In the genomic region with DNA sequence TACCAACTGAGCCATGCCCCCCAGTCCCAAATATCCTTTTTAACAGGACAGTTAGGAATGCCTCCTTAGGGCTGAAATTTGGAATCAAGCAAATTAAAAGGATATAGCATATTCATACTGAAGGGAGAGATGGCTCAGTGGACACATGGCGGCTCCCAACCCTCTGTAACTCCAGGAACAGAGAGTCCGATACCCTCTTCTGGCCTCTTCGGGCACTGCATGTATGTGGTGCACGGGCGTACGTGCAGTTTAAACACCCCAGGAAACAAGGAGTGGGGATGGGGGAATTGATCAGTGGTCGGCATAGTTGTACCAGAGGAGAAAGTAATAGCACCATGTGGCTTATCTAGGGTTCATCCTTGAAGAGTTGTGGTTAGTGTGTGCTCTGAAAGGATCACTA, we compare ENCODE assay signal across 9 mouse cellular contexts. TPM values are rescaled to one million over a fixed set of nuclear protein-coding genes. Genes with fewer than 3 reads are reported as not detected.
A peak's percentile ranks its signal among the peaks of the same experiment; 100 is the strongest.
DNase-seq lines count a peak whose midpoint lies in the region; ATAC-seq and TF ChIP-seq lines count a peak whose summit lies in the region.
"Had no signal": no experiment of that assay in that cellular context is flagged by ENCODE, and none has a peak within 500 bp of the region (broad histone marks: within the 10 kb centered on the region; RNA-seq: fewer than 3 reads in every experiment).

No protein-coding gene starts in this region.

- no peak overlapping the region for H3K27ac ChIP-seq in spleen, adult 2 months (ENCODE audit: insufficient read depth, low read length)
- H3K27ac ChIP-seq in embryonic fibroblast, embryonic 13.5 days (ENCODE audit: insufficient read depth, low read length): no peak overlapping the region
- H3K27ac ChIP-seq in neural tube, embryonic 11.5 days (ENCODE audit: low read depth, low read length): no peak overlapping the region

- 66% methylated on average over 7 of the region's 7 CpGs for WGBS in spleen, adult 2 months
- WGBS in neural tube, embryonic 11.5 days: 52% methylated on average over 7 of the region's 7 CpGs

- H3K9ac ChIP-seq in neural tube, embryonic 11.5 days (ENCODE audit: low read length): no peak overlapping the region

- H3K4me2 ChIP-seq in neural tube, embryonic 11.5 days (ENCODE audit: low read depth): no peak overlapping the region

- peak; percentile 16; the same call in 1 of the 2 replicates for TF ChIP-seq CTCF in spleen, adult 2 months (IDR thresholded peaks at IDR 0.05; ENCODE audit: extremely low read depth, insufficient read depth, insufficient read length, insufficient replicate concordance)
- peak; percentile 32; the same call in 1 of the 2 replicates for TF ChIP-seq CTCF in embryonic fibroblast, embryonic 13.5 days (IDR thresholded peaks at IDR 0.05; ENCODE audit: borderline replicate concordance, insufficient read depth, low read length)

- no peaks in the 10 kb centered on the region for H3K27me3 ChIP-seq in spleen, adult 2 months (ENCODE audit: control insufficient read depth, insufficient read depth, low read length)
- H3K27me3 ChIP-seq in neural tube, embryonic 11.5 days (ENCODE audit: control insufficient read depth, insufficient read depth, low read length): peaks cover 6% of the 10 kb centered on the region; the same call in 1 of the 2 replicates

- no peak for ATAC-seq in neural tube, embryonic 11.5 days (ENCODE audit: insufficient read depth, low FRiP score, low TSS enrichment)

- H3K4me1 ChIP-seq in spleen, adult 2 months (ENCODE audit: control insufficient read depth, insufficient read depth, insufficient read length): peaks cover 3% of the 10 kb centered on the region; the same call in 1 of the 2 replicates
- no peaks in the 10 kb centered on the region for H3K4me1 ChIP-seq in embryonic fibroblast, embryonic 13.5 days (ENCODE audit: control insufficient read depth, insufficient read depth, low read length)
- no peaks in the 10 kb centered on the region for H3K4me1 ChIP-seq in neural tube, embryonic 11.5 days (ENCODE audit: control insufficient read depth, insufficient read depth, low read length)

- no peaks in the 10 kb centered on the region for H3K9me3 ChIP-seq in neural tube, embryonic 11.5 days (ENCODE audit: control insufficient read depth, low read length)

- H3K36me3 ChIP-seq in spleen, adult 2 months (ENCODE audit: control insufficient read depth, insufficient read depth, low read length): 0 out of 2 replicates have a peak, but pooled peaks cover 1% of the 10 kb centered on the region
- no peaks in the 10 kb centered on the region for H3K36me3 ChIP-seq in neural tube, embryonic 11.5 days (ENCODE audit: control insufficient read depth, insufficient read depth, low read length)

- TF ChIP-seq POLR2A in spleen, adult 2 months (IDR thresholded peaks at IDR 0.05; ENCODE audit: low read depth, low read length): no peak
- no peak for TF ChIP-seq POLR2A in embryonic fibroblast, embryonic 13.5 days (IDR thresholded peaks at IDR 0.05; ENCODE audit: low read depth, low read length)

- H3K4me3 ChIP-seq in spleen, adult 2 months (ENCODE audit: extremely low read depth, insufficient read depth, insufficient read length): no peak overlapping the region
- H3K4me3 ChIP-seq in embryonic fibroblast, embryonic 13.5 days (ENCODE audit: insufficient read depth, low read length): no peak overlapping the region
- H3K4me3 ChIP-seq in neural tube, embryonic 11.5 days (ENCODE audit: low read depth, low read length): no peak overlapping the region
- H3K4me3 ChIP-seq: myocyte had no signal

- DNase-seq in gastrocnemius, postnatal 10 days: peak; percentile 43
- DNase-seq in gastrocnemius, adult 8-10 months (ENCODE audit: low spot score in 2 of 2): no peak
- DNase-seq in spleen, adult 2 months (ENCODE audit: low read depth in 1 of 2, low spot score in 2 of 2): peak in 1 of 2 experiments; percentile 26
- no peak for DNase-seq in spleen, adult 12 weeks (ENCODE audit: low spot score)
- peak; percentile 60 for DNase-seq in neural tube, embryonic 11.5 days (ENCODE audit: low spot score)
- DNase-seq in frontal cortex, postnatal 14 days (ENCODE audit: low spot score in 2 of 2): no peak
- no peak for DNase-seq in layer of hippocampus, postnatal 25 days (ENCODE audit: extremely low spot score in 1 of 2, low spot score in 1 of 2)

RNA-seq across cellular contexts. Expression of a gene that starts 18.9 kb away (rescaled TPM):
- total RNA-seq in gastrocnemius, postnatal 10 days (2021): 10 to 100 TPM; 48.8 to 49.5 TPM
- 10 to 100 TPM; 64.3 to 84.3 (median 72.6) TPM for total RNA-seq in gastrocnemius, adult 8-10 months (2022)
- polyA plus RNA-seq in spleen, adult 2 months (2012; rRNA removed): 14.4 and 16.5 TPM in 2 replicates
- polyA plus RNA-seq in embryonic fibroblast, embryonic 13.5 days (2011; ENCODE audit: insufficient read length, low read depth, missing spikeins): 58.5 and 82.9 TPM in 2 replicates
- polyA plus RNA-seq in neural tube, embryonic 11.5 days (2014; fragmentation: Nextera tagmentation; extraction: Ambion mirVana): 45.2 and 46.6 TPM in 2 replicates
- total RNA-seq in layer of hippocampus, postnatal 25 days (2021): 10 to 100 TPM; 57.3 to 63.2 TPM

RNA-seq across cellular contexts. Expression of a gene that starts 28.6 kb away (rescaled TPM):
- 10 to 100 TPM in 1 of 2 experiments, 1 to 10 TPM in 1; 9.3 to 12.3 TPM for total RNA-seq in gastrocnemius, postnatal 10 days (2021)
- total RNA-seq in gastrocnemius, adult 8-10 months (2022): 1 to 10 TPM; 1.1 to 1.8 (median 1.2) TPM
- 4.1 and 5.1 TPM in 2 replicates for polyA plus RNA-seq in spleen, adult 2 months (2012; rRNA removed)
- 2.7 and 3.9 TPM in 2 replicates for polyA plus RNA-seq in embryonic fibroblast, embryonic 13.5 days (2011; ENCODE audit: insufficient read length, low read depth, missing spikeins)
- 1.9 and 2.3 TPM in 2 replicates for polyA plus RNA-seq in neural tube, embryonic 11.5 days (2014; fragmentation: Nextera tagmentation; extraction: Ambion mirVana)
- total RNA-seq in layer of hippocampus, postnatal 25 days (2021): 10 to 100 TPM; 11.4 to 12.3 TPM

RNA-seq across cellular contexts. Expression of a gene that starts 28.8 kb away (rescaled TPM):
- 10 to 100 TPM; 18.6 to 20.8 TPM for total RNA-seq in gastrocnemius, postnatal 10 days (2021)
- total RNA-seq in gastrocnemius, adult 8-10 months (2022): 1 to 10 TPM; 2.9 to 5.7 (median 4.0) TPM
- polyA plus RNA-seq in spleen, adult 2 months (2012; rRNA removed): 7.4 and 9.8 TPM in 2 replicates
- polyA plus RNA-seq in embryonic fibroblast, embryonic 13.5 days (2011; ENCODE audit: insufficient read length, low read depth, missing spikeins): 1.0 and 3.0 TPM in 2 replicates
- polyA plus RNA-seq in neural tube, embryonic 11.5 days (2014; fragmentation: Nextera tagmentation; extraction: Ambion mirVana): 3.2 and 3.3 TPM in 2 replicates
- total RNA-seq in layer of hippocampus, postnatal 25 days (2021): 10 to 100 TPM in 1 of 2 experiments, 1 to 10 TPM in 1; 7.7 to 11.4 TPM

RNA-seq across cellular contexts. Expression of a gene that starts 30.9 kb away (rescaled TPM):
- total RNA-seq in gastrocnemius, postnatal 10 days (2021): not detected
- not detected for total RNA-seq in gastrocnemius, adult 8-10 months (2022)
- polyA plus RNA-seq in spleen, adult 2 months (2012; rRNA removed): not detected in 2 replicates
- polyA plus RNA-seq in embryonic fibroblast, embryonic 13.5 days (2011; ENCODE audit: insufficient read length, low read depth, missing spikeins): not detected in 2 replicates
- not detected in 2 replicates for polyA plus RNA-seq in neural tube, embryonic 11.5 days (2014; fragmentation: Nextera tagmentation; extraction: Ambion mirVana)
- total RNA-seq in layer of hippocampus, postnatal 25 days (2021): not detected
- polyA plus RNA-seq: myocyte had no signal

Comparison
In these comparisons a context has a peak if more than half of its experiments do, and no peak if none do; other contexts are left out.
1. DNase-seq: peak in gastrocnemius, postnatal 10 days (single experiment) and neural tube, embryonic 11.5 days (single experiment); none in gastrocnemius, adult 8-10 months (0 of 2), spleen, adult 12 weeks (single experiment), frontal cortex, postnatal 14 days (0 of 2) and layer of hippocampus, postnatal 25 days (0 of 2).